Mouse (Mus musculus): ENCODE data around the gene Anks1b.
"Not testable (repeated sequence)": the region's sequence is repeated elsewhere in the genome, so short reads cannot be mapped to it uniquely, and the experiment has no call there.

The Anks1b gene

GRCm38 (mm10) chr10:90577099-90577461 is 703.8 kb downstream of the Anks1b start:
- DNase-seq (ENCODE audit: low spot score in 2 of 2): no peak

GRCm38 (mm10) chr10:90577777-90578176 is 704.5 kb downstream of the Anks1b start:
- no peak for DNase-seq (ENCODE audit: low spot score in 2 of 2)

GRCm38 (mm10) chr10:90579970-90580369 is 706.7 kb downstream of the Anks1b start:
- DNase-seq (ENCODE audit: low spot score in 2 of 2): no peak

- DNase-seq (ENCODE audit: low spot score in 2 of 2): no peak
Measured at GRCm38 (mm10) chr10:90584052-90584451, 710.7 kb downstream of the Anks1b start.

GRCm38 (mm10) chr10:90596142-90596541 is 722.8 kb downstream of the Anks1b start:
- peak; percentile 62 to 78 for DNase-seq (ENCODE audit: low spot score in 2 of 2)

- peak; percentile 73 to 76 for DNase-seq (ENCODE audit: low spot score in 2 of 2)
Measured at GRCm38 (mm10) chr10:90596576-90596975, 723.3 kb downstream of the Anks1b start.

- no peak for DNase-seq (ENCODE audit: low spot score in 2 of 2)
Measured at GRCm38 (mm10) chr10:90599149-90599548, 725.8 kb downstream of the Anks1b start.

- no peak for DNase-seq (ENCODE audit: low spot score in 2 of 2)
Measured at GRCm38 (mm10) chr10:90599726-90600531, 726.6 kb downstream of the Anks1b start.

- no peak for DNase-seq (ENCODE audit: low spot score in 2 of 2)
Measured at GRCm38 (mm10) chr10:90607586-90607985, 734.3 kb downstream of the Anks1b start.

- DNase-seq (ENCODE audit: low spot score in 2 of 2): no peak
Measured at GRCm38 (mm10) chr10:90609437-90609836, 736.1 kb downstream of the Anks1b start.

GRCm38 (mm10) chr10:90613051-90613450 is 739.7 kb downstream of the Anks1b start:
- DNase-seq (ENCODE audit: low spot score in 2 of 2): no peak

- no peak for DNase-seq (ENCODE audit: low spot score in 2 of 2)
Measured at GRCm38 (mm10) chr10:90615196-90615595, 741.9 kb downstream of the Anks1b start.

- DNase-seq (ENCODE audit: low spot score in 2 of 2): no peak
Measured at GRCm38 (mm10) chr10:90616622-90617021, 743.3 kb downstream of the Anks1b start.

- no peak for DNase-seq (ENCODE audit: low spot score in 2 of 2)
Measured at GRCm38 (mm10) chr10:90617664-90618296, 744.5 kb downstream of the Anks1b start.

- no peak for DNase-seq (ENCODE audit: low spot score in 2 of 2)
Measured at GRCm38 (mm10) chr10:90627532-90627931, 754.2 kb downstream of the Anks1b start.

- DNase-seq (ENCODE audit: low spot score in 2 of 2): no peak
Measured at GRCm38 (mm10) chr10:90630099-90630698, 756.9 kb downstream of the Anks1b start.

- not testable (repeated sequence) for DNase-seq (ENCODE audit: low spot score in 2 of 2)
Measured at GRCm38 (mm10) chr10:90630794-90631193, 757.5 kb downstream of the Anks1b start.

GRCm38 (mm10) chr10:90637352-90637751 is 764.0 kb downstream of the Anks1b start:
- DNase-seq (ENCODE audit: low spot score in 2 of 2): no peak

- DNase-seq (ENCODE audit: low spot score in 2 of 2): no peak
Measured at GRCm38 (mm10) chr10:90649681-90650080, 776.4 kb downstream of the Anks1b start.

- DNase-seq (ENCODE audit: low spot score in 2 of 2): peak in 1 of 2 experiments; percentile 47
Measured at GRCm38 (mm10) chr10:90657416-90658120, 784.3 kb downstream of the Anks1b start.

GRCm38 (mm10) chr10:90666746-90667145 is 793.4 kb downstream of the Anks1b start:
- no peak for DNase-seq (ENCODE audit: low spot score in 2 of 2)

- DNase-seq (ENCODE audit: low spot score in 2 of 2): no peak
Measured at GRCm38 (mm10) chr10:90670291-90670690, 797.0 kb downstream of the Anks1b start.
